Mouse (Mus musculus): ENCODE measurements around the gene Cdc42ep4.
A peak's percentile ranks its signal among the peaks of the same experiment; 100 is the strongest.

Cdc42ep4 gene

GRCm38 (mm10) chr11:113722405-113723090, 29.1 kb downstream of the Cdc42ep4 start:
- DNase-seq (ENCODE audit: low read depth): no peak

- no peak for DNase-seq (ENCODE audit: low read depth)
Measured at GRCm38 (mm10) chr11:113717767-113718424, 33.8 kb downstream of the Cdc42ep4 start.

- DNase-seq (ENCODE audit: low read depth): no peak
Measured at GRCm38 (mm10) chr11:113716132-113716531, 35.5 kb downstream of the Cdc42ep4 start.

GRCm38 (mm10) chr11:113715078-113715674, 36.5 kb downstream of the Cdc42ep4 start:
- DNase-seq (ENCODE audit: low read depth): no peak

GRCm38 (mm10) chr11:113711061-113711460, 40.6 kb downstream of the Cdc42ep4 start:
- DNase-seq (ENCODE audit: low read depth): no peak

- no peak for DNase-seq (ENCODE audit: low read depth)
Measured at GRCm38 (mm10) chr11:113710257-113710777, 41.4 kb downstream of the Cdc42ep4 start.

- no peak for DNase-seq (ENCODE audit: low read depth)
Measured at GRCm38 (mm10) chr11:113709731-113710256, 41.9 kb downstream of the Cdc42ep4 start, which contains the start of gene Cpsf4l. Gene Cpsf4l (minus strand): TSS chr11:113710017.

GRCm38 (mm10) chr11:113709272-113709671, 42.4 kb downstream of the Cdc42ep4 start:
- DNase-seq (ENCODE audit: low read depth): no peak

GRCm38 (mm10) chr11:113708629-113709213, 43.0 kb downstream of the Cdc42ep4 start:
- DNase-seq (ENCODE audit: low read depth): no peak

GRCm38 (mm10) chr11:113705966-113706652, 45.6 kb downstream of the Cdc42ep4 start:
- no peak for DNase-seq (ENCODE audit: low read depth)

- DNase-seq (ENCODE audit: low read depth): no peak
Measured at GRCm38 (mm10) chr11:113703758-113704157, 47.9 kb downstream of the Cdc42ep4 start.

- no peak for DNase-seq (ENCODE audit: low read depth)
Measured at GRCm38 (mm10) chr11:113699643-113700042, 52.0 kb downstream of the Cdc42ep4 start.

GRCm38 (mm10) chr11:113698013-113698545, 53.6 kb downstream of the Cdc42ep4 start:
- no peak for DNase-seq (ENCODE audit: low read depth)

GRCm38 (mm10) chr11:113697571-113697970, 54.1 kb downstream of the Cdc42ep4 start:
- no peak for DNase-seq (ENCODE audit: low read depth)

GRCm38 (mm10) chr11:113691851-113692250, 59.8 kb downstream of the Cdc42ep4 start:
- no peak for DNase-seq (ENCODE audit: low read depth)

GRCm38 (mm10) chr11:113691318-113691717, 60.4 kb downstream of the Cdc42ep4 start:
- no peak for DNase-seq (ENCODE audit: low read depth)

GRCm38 (mm10) chr11:113690506-113690905, 61.2 kb downstream of the Cdc42ep4 start:
- no peak for DNase-seq (ENCODE audit: low read depth)

- DNase-seq (ENCODE audit: low read depth): no peak
Measured at GRCm38 (mm10) chr11:113687031-113687430, 64.7 kb downstream of the Cdc42ep4 start.

- DNase-seq (ENCODE audit: low read depth): no peak
Measured at GRCm38 (mm10) chr11:113684707-113685426, 66.8 kb downstream of the Cdc42ep4 start.

- peak; percentile 80 for DNase-seq (ENCODE audit: low read depth)
Measured at GRCm38 (mm10) chr11:113683957-113684706, 67.5 kb downstream of the Cdc42ep4 start, which contains the start of the genes Fam104a and D11Wsu47e. Gene Fam104a (minus strand): TSS chr11:113684155. Gene D11Wsu47e (plus strand): TSS chr11:113684412.
